In genomic region chr13:48227136-48227535, GRCm38 (mm10) we compare ENCODE assay signal across 8 mouse cellular contexts. TPM values are rescaled to one million over a fixed set of nuclear protein-coding genes. Genes with fewer than 3 reads are reported as not detected.
DNase-seq lines count a peak whose midpoint lies in the region; ATAC-seq and TF ChIP-seq lines count a peak whose summit lies in the region.

No protein-coding gene starts in this region.

- H3K27ac ChIP-seq in liver, embryonic 11.5 days (ENCODE audit: low read depth, low read length): no peak overlapping the region
- H3K27ac ChIP-seq in kidney, postnatal 0 days: no peak overlapping the region
- peak overlapping the region; percentile 76 for H3K27ac ChIP-seq in midbrain, embryonic 15.5 days

- no peak overlapping the region for H3K9ac ChIP-seq in liver, embryonic 11.5 days (ENCODE audit: low read depth, low read length)
- H3K9ac ChIP-seq in kidney, postnatal 0 days (ENCODE audit: low read depth, low read length): no peak overlapping the region
- peak overlapping the region; percentile 9 for H3K9ac ChIP-seq in midbrain, embryonic 15.5 days

- H3K4me3 ChIP-seq in liver, embryonic 11.5 days (ENCODE audit: low read depth, low read length): no peak overlapping the region
- H3K4me3 ChIP-seq in kidney, postnatal 0 days (replicated peaks; ENCODE audit: low read depth, low read length): no peak overlapping the region
- peak overlapping the region; percentile 22 for H3K4me3 ChIP-seq in midbrain, embryonic 15.5 days

- H3K4me1 ChIP-seq in liver, embryonic 11.5 days (replicated peaks; ENCODE audit: control insufficient read depth, insufficient read depth, low read length): peaks cover 4% of the 10 kb centered on the region
- H3K4me1 ChIP-seq in kidney, postnatal 0 days (replicated peaks; ENCODE audit: insufficient read depth, low read length): 0 out of 2 replicates have a peak, but pooled peaks cover 4% of the 10 kb centered on the region
- peaks cover 21% of the 10 kb centered on the region for H3K4me1 ChIP-seq in midbrain, embryonic 15.5 days

- H3K4me2 ChIP-seq in liver, embryonic 11.5 days: 0 out of 2 replicates have a peak overlapping the region, but pooled peaks have one; percentile 8
- H3K4me2 ChIP-seq in kidney, postnatal 0 days (ENCODE audit: low read length): peak overlapping the region; percentile 38
- H3K4me2 ChIP-seq in midbrain, embryonic 15.5 days: peak overlapping the region; percentile 45

- DNase-seq in liver, embryonic 11.5 days (ENCODE audit: low spot score): no peak
- no peak for DNase-seq in liver
- peak; percentile 16 to 17 for DNase-seq in cerebellum, postnatal 25 days
- DNase-seq in frontal cortex, postnatal 14 days (ENCODE audit: low spot score in 2 of 2): peak; percentile 7 to 14
- DNase-seq in kidney, postnatal 0 days (ENCODE audit: low spot score): peak; percentile 32
- no peak for DNase-seq in thymus, postnatal 25 days

- no peaks in the 10 kb centered on the region; the same call in 1 of the 2 replicates for H3K27me3 ChIP-seq in liver, embryonic 11.5 days (replicated peaks; ENCODE audit: control insufficient read depth, insufficient read depth, low read length)
- H3K27me3 ChIP-seq in kidney, postnatal 0 days (ENCODE audit: insufficient read depth, low read length): no peaks in the 10 kb centered on the region
- H3K27me3 ChIP-seq in midbrain, embryonic 15.5 days (replicated peaks): no peaks in the 10 kb centered on the region

- no peak for TF ChIP-seq CTCF in kidney, postnatal 0 days (IDR thresholded peaks at IDR 0.05; ENCODE audit: low read depth)

- 35% methylated on average over 8 of the region's 8 CpGs for WGBS in liver, embryonic 11.5 days
- WGBS in kidney, postnatal 0 days: 32% methylated on average over 8 of the region's 8 CpGs
- WGBS in midbrain, embryonic 15.5 days: 33% methylated on average over 8 of the region's 8 CpGs

- no peak for ATAC-seq in liver, embryonic 11.5 days (replicated peaks; ENCODE audit: low FRiP score)
- no peak for ATAC-seq in kidney, postnatal 0 days (replicated peaks; ENCODE audit: low FRiP score, low read depth)
- no peak for ATAC-seq in midbrain, embryonic 15.5 days (replicated peaks)
- no peak for ATAC-seq in inflammation-experienced regulatory T-cells, adult 6 months

- H3K9me3 ChIP-seq in liver, embryonic 11.5 days (ENCODE audit: control insufficient read depth, low read length): no peaks in the 10 kb centered on the region
- no peaks in the 10 kb centered on the region for H3K9me3 ChIP-seq in kidney, postnatal 0 days (replicated peaks; ENCODE audit: low read length)
- H3K9me3 ChIP-seq in midbrain, embryonic 15.5 days: no peaks in the 10 kb centered on the region

- no peaks in the 10 kb centered on the region for H3K36me3 ChIP-seq in liver, embryonic 11.5 days (ENCODE audit: control insufficient read depth, insufficient read depth, low read length)
- no peaks in the 10 kb centered on the region for H3K36me3 ChIP-seq in kidney, postnatal 0 days (ENCODE audit: insufficient read depth, low read length)
- no peaks in the 10 kb centered on the region for H3K36me3 ChIP-seq in midbrain, embryonic 15.5 days (replicated peaks)

RNA-seq across cellular contexts. Expression of gene Id4, which starts 33.9 kb away (rescaled TPM):
- 1.2 and 1.6 TPM in 2 replicates for polyA plus RNA-seq in liver, embryonic 11.5 days (2014; fragmentation: Nextera tagmentation; extraction: Ambion mirVana)
- polyA plus RNA-seq in kidney, postnatal 0 days (2015; fragmentation: Nextera tagmentation; extraction: Ambion mirVana): 22.2 and 23.9 TPM in 2 replicates
- 165 and 174 TPM in 2 replicates for polyA plus RNA-seq in midbrain, embryonic 15.5 days (2015; fragmentation: Nextera tagmentation; extraction: Ambion mirVana)
- polyA plus RNA-seq in inflammation-experienced regulatory T-cells, adult 6 months (2017; shearing (Covaris generic)): not detected

Comparison
In these comparisons a context has a peak if more than half of its experiments do, and no peak if none do; other contexts are left out.
1. DNase-seq: peak in cerebellum, postnatal 25 days (2 of 2), frontal cortex, postnatal 14 days (2 of 2) and kidney, postnatal 0 days (single experiment); none in liver, embryonic 11.5 days (single experiment), liver (single experiment) and thymus, postnatal 25 days (single experiment).
2. Peak in every context shown above with its lines, with median percentiles within 50 percentile points of each other: H3K4me2 ChIP-seq.